Mouse (Mus musculus) testis, adult 10 weeks (tissue): ENCODE data around the gene Ctbp1. TPM values are rescaled to one million over a fixed set of nuclear protein-coding genes. Genes with fewer than 3 reads are reported as not detected.

Experiments
- polyA plus RNA-seq: library from polyadenylated mRNA; stranded (reverse); fragments of 350-450 nt; fragmentation: Illumina TruSeq; extraction: RNeasy Lipid Tissue Mini Kit (QIAGEN cat#74804); gene quantifications from one replicate; pipeline ENCODE4 v1.2.3, GENCODE M21; 2014; ENCODE audit warnings: low read depth, low replicate concordance

Ctbp1 gene
- 6.0 TPM for polyA plus RNA-seq

GRCm38 (mm10) chr5:33274953-33275454 is at the start of gene Ctbp1:
TSS of gene Ctbp1 (minus strand) at chr5:33274994.

GRCm38 (mm10) chr5:33218081-33218480 is 56.7 kb downstream of the Ctbp1 start, which contains the start of gene Spon2:
TSS of gene Spon2 (minus strand) at chr5:33218455.

Other genes with a start within 250 kb of the Ctbp1 start
- 0.13 TPM for gene Slc5a1, start 170.8 kb downstream of the Ctbp1 start, polyA plus RNA-seq
- gene Spon2, start 56.5 kb downstream of the Ctbp1 start, polyA plus RNA-seq, result not detected
- 63.1 TPM for gene Maea, start 60.5 kb upstream of the Ctbp1 start, polyA plus RNA-seq
- gene Uvssa, start 103.6 kb upstream of the Ctbp1 start, polyA plus RNA-seq, result 16.6 TPM
- not detected for gene Nkx1-1, start 159.0 kb upstream of the Ctbp1 start, polyA plus RNA-seq